Mouse (Mus musculus): ENCODE data around the gene Hs6st3. TPM values are rescaled to one million over a fixed set of nuclear protein-coding genes. Genes with fewer than 3 reads are reported as not detected.

Gene Hs6st3
- polyA plus RNA-seq, 1 experiment: not detected

DNA sequence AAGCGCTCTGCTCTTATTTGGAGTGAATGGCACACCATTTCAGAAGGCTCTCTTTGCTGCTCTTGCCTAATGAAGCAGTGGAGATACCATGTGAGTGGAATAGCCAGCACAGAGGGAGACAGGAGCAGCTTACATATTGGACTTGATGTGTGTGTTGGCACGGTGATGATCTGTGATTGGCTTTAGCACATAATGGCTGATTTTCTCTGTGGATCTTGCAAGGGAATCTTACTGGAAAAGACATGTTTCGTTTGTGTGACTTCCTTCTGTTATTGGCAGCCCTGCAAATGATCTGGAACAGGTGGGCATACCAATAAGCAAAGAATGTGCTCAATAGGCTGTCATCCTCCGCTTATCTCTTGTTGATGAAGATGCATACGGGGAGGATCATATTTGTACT, 326.2 kb downstream of the Hs6st3 start:
- H3K4me1 ChIP-seq (ENCODE audit: control insufficient read depth): no peaks in the 10 kb centered on the region
- no peak overlapping the region for H3K4me3 ChIP-seq (replicated peaks)
- no peaks in the 10 kb centered on the region for H3K27me3 ChIP-seq (ENCODE audit: control insufficient read depth)
- no peak for TF ChIP-seq GATA1 (IDR thresholded peaks at IDR 0.05; ENCODE audit: low read length)
- no peak for TF ChIP-seq TAL1 (IDR thresholded peaks at IDR 0.05; ENCODE audit: low read length)
- peaks cover 9% of the 10 kb centered on the region for H3K9me3 ChIP-seq (ENCODE audit: control insufficient read depth, low read length)
- H3K36me3 ChIP-seq (ENCODE audit: control insufficient read depth): no peaks in the 10 kb centered on the region

- peaks cover 8% of the 10 kb centered on the region; the same call in 1 of the 2 replicates for H3K9me3 ChIP-seq (ENCODE audit: control insufficient read depth, low read length)
- H3K27me3 ChIP-seq (ENCODE audit: control insufficient read depth): no peaks in the 10 kb centered on the region
- TF ChIP-seq TAL1 (IDR thresholded peaks at IDR 0.05; ENCODE audit: low read length) (no peak), GATA1 (IDR thresholded peaks at IDR 0.05; ENCODE audit: low read length) (no peak)
- H3K36me3 ChIP-seq (ENCODE audit: control insufficient read depth): no peaks in the 10 kb centered on the region
- no peaks in the 10 kb centered on the region for H3K4me1 ChIP-seq (ENCODE audit: control insufficient read depth)
- no peak overlapping the region for H3K4me3 ChIP-seq (replicated peaks)
These were observed 326.7 kb downstream of the Hs6st3 start for GRCm38 (mm10) chr14:119464883-119465282.

DNA sequence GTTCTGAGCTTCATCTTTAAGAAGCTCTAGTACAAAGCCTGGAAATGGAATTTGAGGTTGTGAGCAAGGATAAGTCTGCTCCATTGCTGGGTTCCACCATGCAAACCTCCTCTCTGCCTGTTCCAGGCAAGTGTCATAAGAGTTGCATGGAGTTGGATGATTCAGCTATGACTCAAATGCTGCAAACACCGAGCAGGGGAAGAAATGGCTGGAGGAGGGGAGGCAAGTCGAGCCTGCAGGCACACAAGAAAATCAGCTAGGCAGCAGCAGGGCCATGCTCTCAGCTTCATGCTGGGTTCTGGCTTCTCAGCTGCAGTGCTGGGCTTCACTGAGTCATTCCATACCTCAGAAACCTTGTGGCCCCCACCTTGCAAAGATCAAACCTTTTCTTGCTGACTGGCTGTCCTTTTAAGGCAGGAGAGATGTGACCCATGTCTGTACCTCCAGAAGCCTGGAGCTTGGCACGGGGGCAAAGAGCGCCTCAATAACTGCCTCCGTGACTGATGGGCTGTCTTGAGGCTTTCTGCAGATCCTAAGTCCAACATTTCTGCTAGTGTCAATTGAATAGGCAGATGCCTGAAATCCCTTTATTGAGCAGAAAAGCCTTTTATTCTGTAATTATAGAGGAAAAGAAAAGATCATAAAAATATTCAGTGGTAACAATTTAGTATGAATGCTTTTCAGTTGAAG, 328.9 kb downstream of the Hs6st3 start:
- Histone ChIP-seq H3K4me1 (ENCODE audit: control insufficient read depth) (no peaks in the 10 kb centered on the region), H3K27me3 (ENCODE audit: control insufficient read depth) (no peaks in the 10 kb centered on the region), H3K4me3 (replicated peaks) (no peak overlapping the region), H3K36me3 (ENCODE audit: control insufficient read depth) (no peaks in the 10 kb centered on the region), H3K9me3 (ENCODE audit: control insufficient read depth, low read length) (peaks cover 18% of the 10 kb centered on the region)
- TF ChIP-seq GATA1 (IDR thresholded peaks at IDR 0.05; ENCODE audit: low read length): no peak
- no peak for TF ChIP-seq TAL1 (IDR thresholded peaks at IDR 0.05; ENCODE audit: low read length)

DNA sequence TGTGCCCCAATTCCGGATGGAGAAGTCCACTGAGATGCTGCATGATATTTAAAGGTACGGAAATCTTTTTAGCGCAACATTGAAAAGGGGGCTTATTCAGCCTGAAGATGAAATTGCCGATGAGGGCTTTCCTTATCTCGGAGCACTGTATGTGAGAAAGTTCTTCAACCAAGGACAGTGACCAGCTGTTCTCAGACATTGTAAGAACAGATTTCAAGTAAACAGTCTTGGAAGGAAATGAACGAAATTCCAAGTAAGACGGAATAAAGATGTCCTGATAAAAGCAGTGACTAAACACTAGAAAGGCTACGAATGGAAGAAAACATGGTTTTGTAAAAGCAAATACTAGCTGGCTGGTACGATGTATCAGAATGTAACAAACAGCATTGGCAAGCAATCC, 338.4 kb downstream of the Hs6st3 start:
- H3K4me1 ChIP-seq (ENCODE audit: control insufficient read depth): no peaks in the 10 kb centered on the region
- TF ChIP-seq TAL1 (IDR thresholded peaks at IDR 0.05; ENCODE audit: low read length) (no peak), GATA1 (IDR thresholded peaks at IDR 0.05; ENCODE audit: low read length) (no peak)
- H3K36me3 ChIP-seq (ENCODE audit: control insufficient read depth): no peaks in the 10 kb centered on the region
- H3K4me3 ChIP-seq (replicated peaks): no peak overlapping the region
- H3K27me3 ChIP-seq (ENCODE audit: control insufficient read depth): no peaks in the 10 kb centered on the region
- peaks cover 26% of the 10 kb centered on the region for H3K9me3 ChIP-seq (ENCODE audit: control insufficient read depth, low read length)

GRCm38 (mm10) chr14:119477836-119478235, 339.7 kb downstream of the Hs6st3 start:
- Histone ChIP-seq H3K9me3 (ENCODE audit: control insufficient read depth, low read length) (peaks cover 24% of the 10 kb centered on the region), H3K4me3 (replicated peaks) (no peak overlapping the region), H3K4me1 (ENCODE audit: control insufficient read depth) (no peaks in the 10 kb centered on the region), H3K27me3 (ENCODE audit: control insufficient read depth) (no peaks in the 10 kb centered on the region), H3K36me3 (ENCODE audit: control insufficient read depth) (no peaks in the 10 kb centered on the region)
- no peak for TF ChIP-seq TAL1 (IDR thresholded peaks at IDR 0.05; ENCODE audit: low read length)
- TF ChIP-seq GATA1 (IDR thresholded peaks at IDR 0.05; ENCODE audit: low read length): no peak

- H3K36me3 ChIP-seq (ENCODE audit: control insufficient read depth): no peaks in the 10 kb centered on the region
- no peaks in the 10 kb centered on the region for H3K27me3 ChIP-seq (ENCODE audit: control insufficient read depth)
- TF ChIP-seq GATA1 (IDR thresholded peaks at IDR 0.05; ENCODE audit: low read length): no peak
- no peak for TF ChIP-seq TAL1 (IDR thresholded peaks at IDR 0.05; ENCODE audit: low read length)
These were observed 351.0 kb downstream of the Hs6st3 start for GRCm38 (mm10) chr14:119488978-119489703.

GRCm38 (mm10) chr14:119520632-119521031, 382.5 kb downstream of the Hs6st3 start:
- Histone ChIP-seq H3K27me3 (ENCODE audit: control insufficient read depth) (no peaks in the 10 kb centered on the region), H3K9me3 (ENCODE audit: control insufficient read depth, low read length) (peaks cover 31% of the 10 kb centered on the region), H3K36me3 (ENCODE audit: control insufficient read depth) (no peaks in the 10 kb centered on the region), H3K4me1 (ENCODE audit: control insufficient read depth) (no peaks in the 10 kb centered on the region), H3K4me3 (replicated peaks) (no peak overlapping the region)
- TF ChIP-seq GATA1 (IDR thresholded peaks at IDR 0.05; ENCODE audit: low read length) (no peak), TAL1 (IDR thresholded peaks at IDR 0.05; ENCODE audit: low read length) (no peak)

More at GRCm38 (mm10) chr14:119488978-119489703, 351.0 kb downstream of the Hs6st3 start:
- Histone ChIP-seq H3K4me3 (replicated peaks) (no peak overlapping the region), H3K9me3 (ENCODE audit: control insufficient read depth, low read length) (peaks cover 19% of the 10 kb centered on the region), H3K4me1 (ENCODE audit: control insufficient read depth) (no peaks in the 10 kb centered on the region)

DNA sequence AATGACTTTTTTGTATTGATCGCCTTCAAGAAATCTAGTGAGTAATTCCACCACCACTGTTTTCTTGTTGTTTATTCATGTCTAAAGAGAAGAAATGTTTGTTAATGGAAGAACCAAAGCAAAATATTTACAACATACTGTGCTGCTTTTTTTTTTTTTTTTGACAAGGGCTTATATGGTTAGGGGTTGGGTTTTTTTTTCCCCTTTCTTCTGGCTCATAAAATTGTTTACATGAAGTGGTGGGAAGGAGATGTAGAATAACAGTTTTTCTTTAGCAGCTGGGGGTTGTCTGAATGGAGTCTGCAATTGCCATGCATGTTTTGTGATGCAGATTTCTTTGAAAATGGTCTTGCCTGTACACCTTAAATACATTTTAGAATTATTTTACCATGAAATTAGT, 382.9 kb downstream of the Hs6st3 start:
- Histone ChIP-seq H3K4me3 (replicated peaks) (no peak overlapping the region), H3K27me3 (ENCODE audit: control insufficient read depth) (no peaks in the 10 kb centered on the region), H3K4me1 (ENCODE audit: control insufficient read depth) (no peaks in the 10 kb centered on the region), H3K9me3 (ENCODE audit: control insufficient read depth, low read length) (peaks cover 33% of the 10 kb centered on the region), H3K36me3 (ENCODE audit: control insufficient read depth) (no peaks in the 10 kb centered on the region)
- TF ChIP-seq TAL1 (IDR thresholded peaks at IDR 0.05; ENCODE audit: low read length) (no peak), GATA1 (IDR thresholded peaks at IDR 0.05; ENCODE audit: low read length) (no peak)

DNA sequence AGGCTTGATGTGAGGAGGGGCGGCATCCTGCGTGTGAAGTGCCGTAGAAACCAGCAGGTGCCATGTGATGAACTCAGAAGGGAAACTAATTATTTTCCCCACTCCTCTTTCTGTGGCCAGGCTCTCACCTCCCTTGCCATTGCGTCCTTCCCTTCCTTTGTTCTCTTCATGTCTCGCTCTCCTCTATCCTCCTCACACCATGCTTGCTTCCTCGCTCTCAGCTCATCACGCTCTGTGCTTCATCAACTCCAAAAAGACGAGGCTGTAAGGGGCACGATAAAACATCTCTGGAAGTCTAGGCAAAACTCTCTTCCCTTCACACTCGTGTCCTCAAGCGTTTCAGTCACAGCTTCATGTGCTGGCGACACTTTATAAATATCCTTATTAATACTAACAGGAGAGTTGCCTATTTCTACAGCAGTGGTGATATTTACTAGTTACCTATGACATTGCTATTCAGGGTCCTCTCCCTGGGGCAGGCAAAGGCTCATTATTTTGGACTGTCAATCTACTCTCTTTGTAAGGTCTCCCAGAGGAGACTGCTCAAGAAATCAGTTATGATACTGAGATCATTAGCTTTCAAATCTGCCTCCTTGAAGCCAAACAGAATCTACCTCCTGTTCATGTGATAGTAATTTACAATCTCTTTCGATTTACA, 394.9 kb downstream of the Hs6st3 start:
- Histone ChIP-seq H3K27me3 (ENCODE audit: control insufficient read depth) (no peaks in the 10 kb centered on the region), H3K4me1 (ENCODE audit: control insufficient read depth) (no peaks in the 10 kb centered on the region)

More for the DNA sequence above, 394.9 kb downstream of the Hs6st3 start:
- Histone ChIP-seq H3K4me3 (replicated peaks) (no peak overlapping the region), H3K36me3 (ENCODE audit: control insufficient read depth) (no peaks in the 10 kb centered on the region), H3K9me3 (ENCODE audit: control insufficient read depth, low read length) (peaks cover 10% of the 10 kb centered on the region)
- no peak for TF ChIP-seq GATA1 (IDR thresholded peaks at IDR 0.05; ENCODE audit: low read length)
- no peak for TF ChIP-seq TAL1 (IDR thresholded peaks at IDR 0.05; ENCODE audit: low read length)
